Mouse (Mus musculus) embryonic stem cell, embryonic (primary cell): ENCODE measurements around the gene Gemin7.

Experiments used
- CTCF ChIA-PET, 4 experiments: fragments of 300-600 bp in 2 of 4; fragments of 350-600 bp in 2 of 4; sonication (Branson Sonifier 250); formaldehyde crosslinking; loops; one replicate each; lab custom pipeline; 2022; ENCODE audit warnings: inconsistent platforms in 2 of 4; lab: Charles Lee
- POLR2A ChIA-PET, 4 experiments: fragments of 300-600 bp in 2 of 4; fragments of 350-600 bp in 2 of 4; sonication (Branson Sonifier 250); formaldehyde crosslinking; loops; one replicate each; lab custom pipeline; 2022; ENCODE audit warnings: antibody characterized with exemption in 4 of 4, inconsistent platforms in 1 of 4; lab: Charles Lee

Gemin7 gene

GRCm38 (mm10) chr7:19593061-19593730 is 15.8 kb upstream of the Gemin7 start:
- ChIA-PET CTCF (interaction anchor here in 2 of 4 experiments (0.6 to 1.2 kb wide), 4 partner anchors 18 to 155 kb away, joined by 3 to 4 read pairs (median 4); no protein-coding TSS in a partner anchor), POLR2A (interaction anchor here (0.6 to 2.1 kb wide), 11 partner anchors 9 to 590 kb away, joined by 3 to 9 read pairs (median 4); no protein-coding TSS in a partner anchor)

DNA sequence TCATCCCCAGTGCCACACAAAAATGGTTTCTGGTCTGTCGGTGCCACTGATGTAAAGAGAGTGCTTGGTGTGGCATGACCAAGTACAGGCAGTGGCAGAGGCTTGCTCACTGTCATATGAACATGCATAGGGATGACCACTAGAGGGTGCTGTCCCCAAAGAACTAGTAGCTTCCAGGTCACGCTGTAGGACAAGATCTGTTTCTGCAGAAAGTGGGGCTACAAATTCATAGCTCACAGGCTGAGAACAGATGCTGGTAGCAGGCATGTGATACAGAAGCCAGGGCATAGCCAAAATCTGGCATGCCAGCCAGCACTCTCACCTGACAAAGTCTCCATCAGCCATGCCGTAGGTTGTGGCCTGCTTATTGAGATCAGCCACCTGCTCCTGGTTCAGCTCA is 12.5 kb upstream of the Gemin7 start:
- CTCF ChIA-PET, result interaction anchor here (0.5 to 3.3 kb wide), 141 partner anchors 9 to 453 kb away, joined by 3 to 48 read pairs (median 5); partner anchors contain the start of genes Ckm (in 3 of the 4), Clasrp (in 3 of the 4), Clptm1 (in 3 of the 4) and Gemin7 (in 3 of the 4)
- POLR2A ChIA-PET, result interaction anchor here (0.6 to 3.6 kb wide), 47 partner anchors 8 to 185 kb away, joined by 3 to 33 read pairs (median 4); partner anchors contain the start of genes Clasrp (in 3 of the 4), Gemin7 (in 2 of the 4), Apoc1 (in 1 of the 4) and Bcam (in 1 of the 4)

GRCm38 (mm10) chr7:19589207-19589606 is 11.8 kb upstream of the Gemin7 start:
- CTCF ChIA-PET, result interaction anchor here (0.5 to 3.3 kb wide), 104 partner anchors 10 to 598 kb away, joined by 3 to 48 read pairs (median 5); partner anchors contain the start of genes Ckm (in 3 of the 4), Clasrp (in 3 of the 4), Gemin7 (in 3 of the 4) and Nkpd1 (in 3 of the 4)
- POLR2A ChIA-PET, result interaction anchor here in 3 of 4 experiments (0.8 to 3.6 kb wide), 32 partner anchors 9 to 184 kb away, joined by 3 to 33 read pairs (median 4); partner anchors contain the start of genes Clasrp (in 2 of the 3), Gemin7 (in 2 of the 3), Apoe (in 1 of the 3) and Ppp1r37 (in 1 of the 3)

- CTCF ChIA-PET, result interaction anchor here in 2 of 4 experiments (0.5 to 2.1 kb wide), 10 partner anchors 9 to 449 kb away, joined by 3 to 6 read pairs (median 3); partner anchors contain the start of genes Gemin7 (in 1 of the 2) and Nkpd1 (in 1 of the 2)
Measured at GRCm38 (mm10) chr7:19586269-19586668, 8.9 kb upstream of the Gemin7 start.

DNA sequence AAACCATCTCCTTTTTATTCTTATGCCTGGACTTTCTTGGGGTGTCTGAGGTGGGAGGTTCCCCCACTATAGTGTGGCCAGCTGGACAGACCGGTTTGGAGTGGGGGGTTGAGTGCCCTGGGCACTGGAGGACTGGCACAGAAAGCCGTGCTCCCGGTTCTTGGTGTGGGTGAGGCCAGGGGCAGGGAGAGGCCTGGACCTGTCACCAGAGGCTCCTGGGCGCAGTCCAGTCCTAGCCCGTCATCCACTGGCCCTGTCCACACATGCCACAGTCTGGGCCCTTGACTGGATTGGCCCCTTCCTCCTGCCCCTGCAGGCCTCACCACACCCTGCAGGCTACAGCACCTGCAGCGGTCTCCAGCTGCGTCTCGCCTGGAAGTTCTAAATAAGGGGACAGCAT is 3.2 kb upstream of the Gemin7 start:
- POLR2A ChIA-PET, result interaction anchor here in 3 of 4 experiments (0.8 to 4.5 kb wide), 16 partner anchors 9 to 152 kb away, joined by 3 to 33 read pairs (median 7); partner anchors contain the start of genes Apoe (in 1 of the 3), Clasrp (in 1 of the 3), Ppp1r37 (in 1 of the 3) and Relb (in 1 of the 3)
- CTCF ChIA-PET, result interaction anchor here in 3 of 4 experiments (0.6 to 5.1 kb wide), 6 partner anchors 9 to 63 kb away, joined by 3 to 48 read pairs (median 10); partner anchors contain the start of gene Nkpd1 (in 1 of the 3)

More at GRCm38 (mm10) chr7:19586269-19586668, 8.9 kb upstream of the Gemin7 start:
- POLR2A ChIA-PET, result interaction anchor here in 3 of 4 experiments (0.5 to 2.3 kb wide), 15 partner anchors 8 to 278 kb away, joined by 3 to 8 read pairs (median 4); partner anchors contain the start of genes Clasrp (in 1 of the 3) and Relb (in 1 of the 3)

- CTCF ChIA-PET, result interaction anchor here (0.5 to 5.1 kb wide), 10 partner anchors 9 to 174 kb away, joined by 3 to 48 read pairs (median 6); partner anchors contain the start of gene Nkpd1 (in 1 of the 4)
- POLR2A ChIA-PET, result interaction anchor here in 3 of 4 experiments (0.6 to 4.5 kb wide), 30 partner anchors 10 to 180 kb away, joined by 3 to 33 read pairs (median 4); partner anchors contain the start of genes Clasrp (in 2 of the 3), Ppp1r37 (in 2 of the 3), Apoe (in 1 of the 3) and Clptm1 (in 1 of the 3)
Measured at GRCm38 (mm10) chr7:19579751-19580150, 2.4 kb upstream of the Gemin7 start.

- POLR2A ChIA-PET, result interaction anchor here (0.5 to 4.5 kb wide), 33 partner anchors 8 to 250 kb away, joined by 3 to 33 read pairs (median 5); partner anchors contain the start of genes Clasrp (in 1 of the 4), Clptm1 (in 1 of the 4), Ppp1r37 (in 1 of the 4) and Relb (in 1 of the 4)
- CTCF ChIA-PET, result interaction anchor here (1.2 to 5.1 kb wide), 7 partner anchors 11 to 173 kb away, joined by 3 to 48 read pairs (median 8); no protein-coding TSS in a partner anchor
Measured at GRCm38 (mm10) chr7:19578436-19578835, 1.0 kb upstream of the Gemin7 start.

- ChIA-PET CTCF (interaction anchor here in 3 of 4 experiments (0.8 to 5.1 kb wide), 5 partner anchors 9 to 54 kb away, joined by 3 to 48 read pairs (median 14); no protein-coding TSS in a partner anchor), POLR2A (interaction anchor here (0.5 to 4.5 kb wide), 25 partner anchors 8 to 251 kb away, joined by 3 to 33 read pairs (median 6); partner anchors contain the start of genes Clasrp (in 1 of the 4), Clptm1 (in 1 of the 4), Ppp1r37 (in 1 of the 4) and Relb (in 1 of the 4))
Measured at GRCm38 (mm10) chr7:19577877-19578414, 551 bp upstream of the Gemin7 start.

GRCm38 (mm10) chr7:19575559-19575958 is 1.8 kb downstream of the Gemin7 start:
- ChIA-PET CTCF (interaction anchor here in 3 of 4 experiments (0.5 to 4.6 kb wide), 4 partner anchors 14 to 354 kb away, joined by 3 to 33 read pairs (median 7); no protein-coding TSS in a partner anchor), POLR2A (interaction anchor here (0.5 to 8.9 kb wide), 23 partner anchors 8 to 372 kb away, joined by 3 to 50 read pairs (median 4); partner anchors contain the start of genes Ppp1r37 (in 1 of the 4) and Tomm40 (in 1 of the 4))

DNA sequence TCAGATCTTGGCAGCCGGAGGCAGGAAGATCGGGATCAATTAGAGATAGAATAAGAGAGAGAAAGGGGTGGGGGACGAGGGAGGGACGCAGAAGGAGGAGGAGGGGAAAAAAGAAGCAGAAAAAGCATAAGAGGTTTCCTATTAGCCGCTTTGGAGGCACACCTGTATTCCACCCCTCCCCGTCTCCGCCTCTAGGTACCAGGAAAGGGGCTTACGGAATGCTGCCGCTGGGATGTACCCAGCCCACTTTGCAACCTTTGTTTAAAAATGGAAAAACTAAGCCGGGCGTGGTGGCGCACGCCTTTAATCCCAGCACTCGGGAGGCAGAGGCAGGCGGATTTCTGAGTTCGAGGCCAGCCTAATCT is 3.6 kb downstream of the Gemin7 start:
- ChIA-PET POLR2A (interaction anchor here in 3 of 4 experiments (0.6 to 8.9 kb wide), 13 partner anchors 10 to 168 kb away, joined by 3 to 50 read pairs (median 4); partner anchors contain the start of gene Ppp1r37 (in 2 of the 3)), CTCF (interaction anchor here in 3 of 4 experiments (0.6 to 4.6 kb wide), 9 partner anchors 10 to 184 kb away, joined by 3 to 33 read pairs (median 4); no protein-coding TSS in a partner anchor)

DNA sequence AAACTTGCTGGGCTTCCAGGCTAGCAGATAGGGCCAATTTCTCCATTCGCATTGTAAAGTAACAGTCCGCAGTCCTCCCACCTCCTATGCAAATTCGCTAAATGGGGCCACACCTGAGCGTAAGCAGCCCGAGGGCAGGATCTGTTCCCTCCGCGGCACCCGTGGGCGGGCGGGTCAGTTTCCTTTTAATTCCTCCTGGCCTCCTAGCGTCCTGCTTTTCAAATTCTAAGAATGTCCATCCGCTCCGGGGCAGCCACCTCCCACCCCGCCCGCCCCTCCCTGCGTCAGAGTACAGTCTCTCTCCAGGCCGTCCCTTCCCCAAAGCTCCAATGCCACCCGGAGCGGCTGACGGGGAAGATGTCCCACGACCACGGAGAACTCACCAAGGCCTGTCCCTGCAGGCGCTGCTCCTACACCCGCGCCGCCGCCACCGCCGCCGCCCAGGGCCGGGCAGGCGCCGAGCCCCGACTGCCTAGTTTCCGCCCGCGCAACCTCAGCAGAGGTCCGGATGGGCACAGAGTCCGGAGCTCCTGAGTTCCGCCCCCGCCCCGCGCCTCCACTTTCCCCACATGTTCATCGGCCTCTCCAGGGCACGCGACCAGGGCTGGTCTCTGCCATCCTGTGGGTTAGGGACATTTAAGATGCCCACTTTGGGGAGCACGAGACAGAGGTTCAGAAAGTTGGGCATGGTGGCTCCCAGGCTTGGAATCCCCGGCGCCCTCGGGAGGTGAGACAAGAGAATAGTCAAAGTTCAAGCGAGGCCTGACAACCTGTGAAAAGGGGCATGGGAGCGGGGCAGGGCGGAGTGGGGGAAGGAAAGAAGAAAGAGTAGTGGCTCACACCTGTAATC is 4.2 kb downstream of the Gemin7 start:
- POLR2A ChIA-PET, result interaction anchor here (0.6 to 8.9 kb wide), 21 partner anchors 10 to 247 kb away, joined by 3 to 50 read pairs (median 3); partner anchors contain the start of genes Clasrp (in 2 of the 4), Ppp1r37 (in 2 of the 4), Apoe (in 1 of the 4) and Nkpd1 (in 1 of the 4)
- CTCF ChIA-PET, result interaction anchor here in 3 of 4 experiments (0.6 to 4.6 kb wide), 13 partner anchors 10 to 196 kb away, joined by 3 to 33 read pairs (median 3); partner anchors contain the start of gene Ppp1r37 (in 2 of the 3)

DNA sequence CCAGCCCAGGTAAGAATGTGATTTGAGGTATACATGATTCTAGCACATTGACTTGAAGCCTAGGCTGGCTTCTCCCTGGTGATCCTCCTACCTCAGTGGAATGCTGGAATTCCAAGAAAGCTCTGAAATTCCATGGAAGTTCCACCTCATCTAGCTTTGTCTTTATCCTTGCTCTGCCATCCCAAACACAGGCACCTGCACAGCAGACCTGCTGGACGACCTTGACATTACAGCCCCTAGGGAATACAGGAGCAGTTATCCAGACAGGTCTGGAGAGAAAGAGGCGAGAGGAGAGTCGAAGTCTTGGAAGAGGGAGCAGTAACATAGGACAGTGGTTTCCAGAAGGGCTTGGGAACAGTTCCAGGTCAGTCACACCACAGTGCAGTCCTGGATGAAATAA is 7.7 kb downstream of the Gemin7 start:
- ChIA-PET CTCF (interaction anchor here in 3 of 4 experiments (0.5 to 2.8 kb wide), 17 partner anchors 11 to 170 kb away, joined by 3 to 17 read pairs (median 4); no protein-coding TSS in a partner anchor), POLR2A (interaction anchor here in 3 of 4 experiments (0.6 to 8.9 kb wide), 20 partner anchors 8 to 175 kb away, joined by 3 to 50 read pairs (median 4); partner anchors contain the start of genes Apoe (in 1 of the 3), Bloc1s3 (in 1 of the 3), Clasrp (in 1 of the 3) and Ppp1r37 (in 1 of the 3))

GRCm38 (mm10) chr7:19567426-19567825 is 10.0 kb downstream of the Gemin7 start:
- POLR2A ChIA-PET, result interaction anchor here in 1 of 4 experiments (0.6 to 8.9 kb wide), 3 partner anchors 7 to 160 kb away, joined by 3 to 50 read pairs (median 5); partner anchors contain the start of gene Ppp1r37
- CTCF ChIA-PET, result interaction anchor here in 3 of 4 experiments (0.6 to 2.1 kb wide), 3 partner anchors 22 to 78 kb away, joined by 3 to 6 read pairs (median 3); no protein-coding TSS in a partner anchor

DNA sequence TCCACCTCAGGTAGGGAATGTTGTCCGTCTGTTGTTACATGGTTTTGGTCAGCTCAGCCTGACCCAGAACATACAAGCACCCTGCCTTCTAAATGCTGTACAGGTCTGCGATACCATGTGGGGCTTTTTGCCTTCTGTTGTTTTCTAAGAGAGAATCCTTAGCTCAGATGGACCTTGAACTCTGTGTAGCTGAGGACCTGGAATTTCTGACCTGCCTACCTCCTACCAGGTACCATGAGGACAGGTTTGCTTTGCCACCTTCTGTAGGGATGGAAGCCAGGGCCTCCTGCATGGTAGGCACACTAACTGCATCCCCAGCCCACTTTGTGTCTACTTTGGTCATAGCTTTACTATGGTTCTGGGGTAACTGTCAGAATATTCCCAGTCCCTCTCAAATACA is 11.6 kb downstream of the Gemin7 start:
- CTCF ChIA-PET, result interaction anchor here in 3 of 4 experiments (0.6 to 1.7 kb wide), 3 partner anchors 21 to 160 kb away, joined by 5 to 7 read pairs (median 5); partner anchors contain the start of gene Ckm (in 1 of the 3)
- POLR2A ChIA-PET, result interaction anchor here in 3 of 4 experiments (0.6 to 1.6 kb wide), 4 partner anchors 26 to 141 kb away, joined by 3 to 4 read pairs (median 4); no protein-coding TSS in a partner anchor

DNA sequence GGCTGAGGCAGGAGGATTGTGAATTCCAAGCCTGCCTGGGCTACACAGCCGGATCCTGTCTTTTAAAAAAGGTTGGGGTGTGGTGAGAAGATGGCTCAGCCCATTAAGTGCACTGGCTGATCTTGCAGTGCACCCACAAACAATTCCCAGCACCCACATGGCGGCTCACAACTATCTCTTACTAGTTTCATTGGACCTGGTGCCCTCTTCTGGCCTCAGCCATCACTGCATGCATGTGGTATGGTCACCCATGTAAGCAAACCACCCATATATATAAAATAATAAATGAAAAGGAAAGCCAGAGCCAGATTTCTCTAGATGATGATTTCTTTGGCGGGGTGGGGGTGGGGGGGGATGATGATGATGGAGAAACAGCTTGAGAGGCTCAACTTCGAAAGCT is 12.9 kb downstream of the Gemin7 start:
- ChIA-PET POLR2A (interaction anchor here (0.5 to 1.7 kb wide), 10 partner anchors 15 to 213 kb away, joined by 3 to 6 read pairs (median 3); partner anchors contain the start of gene Apoe (in 1 of the 4)), CTCF (interaction anchor here in 3 of 4 experiments (0.6 to 4.4 kb wide), 8 partner anchors 9 to 191 kb away, joined by 3 to 31 read pairs (median 6); no protein-coding TSS in a partner anchor)
